Mouse (Mus musculus) right cerebral cortex, postnatal 36 days (tissue): ENCODE data around the gene Borcs5.
"Not testable (repeated sequence)": the region's sequence is repeated elsewhere in the genome, so short reads cannot be mapped to it uniquely, and the experiment has no call there.

Experiments
- DNase-seq, 2 experiments: peaks; one replicate each; pipeline ENCODE4 v3.0.0; 2022; ENCODE audit warnings: low spot score in 2 of 2, mixed read lengths in 1 of 2

Gene Borcs5

GRCm38 (mm10) chr6:134670881-134671411 is 31.6 kb downstream of the Borcs5 start:
- DNase-seq, result no peak

GRCm38 (mm10) chr6:134673712-134674111 is 34.4 kb downstream of the Borcs5 start:
- not testable (repeated sequence) for DNase-seq

GRCm38 (mm10) chr6:134677504-134677903 is 38.2 kb downstream of the Borcs5 start:
- DNase-seq, result no peak

- DNase-seq, result no peak
Observed at GRCm38 (mm10) chr6:134678037-134678436, 38.7 kb downstream of the Borcs5 start.

- DNase-seq, result not testable (repeated sequence)
Observed at GRCm38 (mm10) chr6:134679330-134679729, 40.0 kb downstream of the Borcs5 start.

- DNase-seq, result no peak
Observed at GRCm38 (mm10) chr6:134684354-134684915, 45.1 kb downstream of the Borcs5 start.

GRCm38 (mm10) chr6:134685040-134685439 is 45.7 kb downstream of the Borcs5 start:
- DNase-seq, result no peak

GRCm38 (mm10) chr6:134685515-134685914 is 46.2 kb downstream of the Borcs5 start:
- no peak for DNase-seq

- no peak for DNase-seq
Observed at GRCm38 (mm10) chr6:134694498-134694897, 55.2 kb downstream of the Borcs5 start.

- DNase-seq, result no peak
Observed at GRCm38 (mm10) chr6:134694988-134695387, 55.7 kb downstream of the Borcs5 start.

GRCm38 (mm10) chr6:134695625-134696024 is 56.3 kb downstream of the Borcs5 start:
- no peak for DNase-seq

GRCm38 (mm10) chr6:134696146-134696545 is 56.8 kb downstream of the Borcs5 start:
- no peak for DNase-seq

GRCm38 (mm10) chr6:134696554-134696953 is 57.2 kb downstream of the Borcs5 start:
- DNase-seq, result no peak

- no peak for DNase-seq
Observed at GRCm38 (mm10) chr6:134698243-134698642, 58.9 kb downstream of the Borcs5 start.

- no peak for DNase-seq
Observed at GRCm38 (mm10) chr6:134700451-134701210, 61.3 kb downstream of the Borcs5 start.

GRCm38 (mm10) chr6:134701211-134701602 is 61.9 kb downstream of the Borcs5 start:
- DNase-seq, result no peak

- no peak for DNase-seq
Observed at GRCm38 (mm10) chr6:134702184-134702583, 62.9 kb downstream of the Borcs5 start.

GRCm38 (mm10) chr6:134703053-134703690 is 63.9 kb downstream of the Borcs5 start:
- DNase-seq, result no peak

- no peak for DNase-seq
Observed at GRCm38 (mm10) chr6:134706467-134706866, 67.2 kb downstream of the Borcs5 start.

- DNase-seq, result no peak
Observed at GRCm38 (mm10) chr6:134710020-134710419, 70.7 kb downstream of the Borcs5 start.

- no peak for DNase-seq
Observed at GRCm38 (mm10) chr6:134713321-134713720, 74.0 kb downstream of the Borcs5 start.

- DNase-seq, result no peak
Observed at GRCm38 (mm10) chr6:134713897-134714296, 74.6 kb downstream of the Borcs5 start.

GRCm38 (mm10) chr6:134716168-134716587 is 76.9 kb downstream of the Borcs5 start:
- DNase-seq, result no peak
